Mouse (Mus musculus): ENCODE measurements at regions not wholly inside any gene's neighbourhood (a gene's known extent, or its start where the extent isn't known, plus 50 kb on each side); places are given as distances from the start of the nearest gene placed in this dataset.

GRCm38 (mm10) chr3:38045989-38046388, 321.7 kb upstream of the Gm5148 start:
- TF ChIP-seq CTCF (IDR thresholded peaks at IDR 0.05; ENCODE audit: low read depth) (no peak), EP300 (IDR thresholded peaks at IDR 0.05; ENCODE audit: low read depth) (no peak)
